Mouse (Mus musculus) heart, postnatal 0 days (tissue): ENCODE measurements around the gene Elovl6.

Experiments used
- CTCF ChIP-seq: IDR thresholded peaks from 2 replicates; pipeline ENCODE4 v1.5.1; 2016; ENCODE audit warnings: antibody characterized with exemption, control low read depth, low read depth
- EP300 ChIP-seq: IDR thresholded peaks from 2 replicates; pipeline ENCODE4 v1.6.1; 2016; ENCODE audit warnings: antibody characterized with exemption, low read depth

DNA sequence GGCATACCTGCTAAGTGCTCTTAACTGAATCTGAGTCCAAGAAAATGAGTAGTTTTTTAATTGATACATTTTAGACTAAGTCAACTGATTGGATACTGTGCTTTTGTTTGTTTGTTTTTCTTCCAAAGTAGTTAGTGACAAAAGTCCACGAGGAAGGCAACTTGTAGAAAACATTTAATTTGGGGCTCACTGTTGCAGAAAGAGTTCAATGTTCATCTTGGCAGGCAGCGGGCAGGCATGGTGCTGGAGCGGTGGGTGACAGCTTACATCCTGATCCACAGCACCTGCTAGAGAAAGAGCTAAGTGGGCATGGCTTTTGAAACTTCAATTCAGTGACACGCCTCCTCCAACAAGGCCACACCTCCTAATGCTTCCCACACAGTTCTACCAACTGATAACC, 31.7 kb downstream of the Elovl6 start:
- TF ChIP-seq CTCF (no peak), EP300 (no peak)
